Mouse (Mus musculus) yolk sac, embryonic 10.5 days (tissue): Measurements from ENCODE around the gene Hpse.

Experiments used
- DNase-seq: peaks from one replicate; pipeline ENCODE4 v3.0.0-alpha.2; 2017; ENCODE audit warnings: low spot score

Gene Hpse

GRCm38 (mm10) chr5:100697398-100697797 is 22.1 kb downstream of the Hpse start:
- no peak for DNase-seq

DNA sequence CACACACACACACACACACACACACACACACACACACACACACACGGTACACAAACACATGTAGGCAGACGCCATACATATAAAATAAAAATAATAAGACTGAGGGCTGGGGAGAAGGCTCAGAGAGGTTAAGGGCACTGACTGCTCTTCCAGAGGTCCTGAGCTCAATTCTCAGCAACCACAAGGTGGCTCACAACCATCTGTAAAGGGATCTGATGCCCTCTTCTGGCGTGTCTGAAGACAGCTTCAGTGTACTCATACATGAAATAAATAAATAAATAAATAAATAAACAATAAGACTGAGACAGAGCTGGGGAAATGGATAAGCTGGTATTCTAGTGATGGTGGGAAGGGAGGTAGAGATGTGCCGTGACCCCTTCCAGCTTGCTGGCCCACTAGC is 33.9 kb downstream of the Hpse start:
- no peak for DNase-seq

DNA sequence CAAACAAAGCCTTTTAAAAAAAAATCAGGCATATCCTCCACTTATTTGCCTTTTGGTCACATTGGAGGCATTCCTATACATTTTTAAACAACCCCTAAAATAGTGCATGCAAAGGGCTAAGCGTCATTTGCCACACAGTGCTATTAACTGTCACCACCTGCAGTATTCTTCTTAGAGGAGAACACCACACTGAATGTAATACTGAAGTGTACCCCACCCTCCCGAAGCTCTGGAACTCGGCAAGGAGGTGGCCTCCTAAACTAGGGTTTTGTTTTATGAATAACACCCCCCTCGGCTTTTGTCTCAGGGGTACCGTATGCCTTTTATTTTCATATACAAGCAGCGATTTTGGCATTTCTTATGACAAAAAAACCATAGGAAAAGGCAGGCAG is 39.0 kb downstream of the Hpse start:
- no peak for DNase-seq

DNA sequence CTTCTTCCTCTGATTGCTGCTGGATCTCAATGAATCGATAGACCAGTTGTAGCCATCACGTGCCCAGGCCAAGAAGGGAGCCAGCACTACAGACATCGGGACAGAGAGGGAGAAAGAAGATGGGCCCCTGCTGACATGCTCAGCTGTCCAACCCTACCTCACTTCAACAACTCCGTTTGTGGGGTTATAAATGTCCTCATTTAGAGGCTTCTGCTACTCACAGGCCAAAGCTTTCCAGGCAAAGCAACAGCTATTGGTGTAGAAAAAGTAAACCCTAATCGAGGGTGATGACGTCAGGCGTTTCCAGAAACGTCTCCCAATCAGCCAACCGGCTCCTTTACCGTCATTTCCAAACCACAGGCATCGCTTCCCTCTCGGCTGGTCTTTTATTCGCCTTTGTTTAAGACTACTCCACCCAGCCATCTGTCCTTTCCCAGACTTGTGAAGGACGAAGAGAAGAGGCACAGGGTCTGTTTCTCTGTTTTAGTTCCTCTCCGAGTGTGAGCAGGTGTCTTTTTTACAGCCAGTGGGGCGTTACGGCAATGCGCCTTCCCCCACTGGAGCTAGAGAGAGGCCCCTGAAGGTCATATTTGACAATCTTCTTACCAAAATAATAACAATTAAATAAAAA is 39.5 kb downstream of the Hpse start:
- DNase-seq = no peak

- DNase-seq = peak; percentile 80
These were observed 44.7 kb downstream of the Hpse start, which contains the start of gene Coq2 for GRCm38 (mm10) chr5:100674711-100675376. TSS of gene Coq2 (minus strand) at chr5:100675140.

GRCm38 (mm10) chr5:100673745-100674486 is 45.6 kb downstream of the Hpse start:
- peak; percentile 89 for DNase-seq

GRCm38 (mm10) chr5:100672403-100672802 is 47.1 kb downstream of the Hpse start:
- DNase-seq = no peak

- no peak for DNase-seq
These were observed 47.6 kb downstream of the Hpse start for GRCm38 (mm10) chr5:100671897-100672296.

- DNase-seq = no peak
These were observed 48.1 kb downstream of the Hpse start for GRCm38 (mm10) chr5:100671398-100671797.

- DNase-seq = no peak
These were observed 52.6 kb downstream of the Hpse start for GRCm38 (mm10) chr5:100666965-100667364.

DNA sequence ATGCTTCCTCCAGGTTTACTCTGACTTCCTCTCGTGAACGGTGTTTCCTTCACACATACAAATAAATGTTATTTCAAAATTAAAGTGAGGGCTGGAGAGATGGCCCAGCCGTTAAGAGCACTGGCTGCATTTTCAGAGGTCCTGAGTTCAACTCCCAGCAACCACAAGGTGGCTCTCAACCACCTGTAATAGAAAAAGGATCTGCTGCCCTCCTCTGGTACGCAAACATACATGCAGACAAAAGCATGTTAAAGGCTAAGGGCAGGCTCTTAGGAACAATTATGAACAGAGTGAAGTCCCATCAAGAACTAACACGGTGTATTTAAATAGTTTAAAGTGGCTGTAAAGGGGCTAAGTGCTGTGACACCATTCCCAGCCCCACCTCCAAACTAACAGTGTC is 55.7 kb downstream of the Hpse start:
- DNase-seq = peak; percentile 16

- no peak for DNase-seq
These were observed 56.5 kb downstream of the Hpse start for GRCm38 (mm10) chr5:100663011-100663410.

DNA sequence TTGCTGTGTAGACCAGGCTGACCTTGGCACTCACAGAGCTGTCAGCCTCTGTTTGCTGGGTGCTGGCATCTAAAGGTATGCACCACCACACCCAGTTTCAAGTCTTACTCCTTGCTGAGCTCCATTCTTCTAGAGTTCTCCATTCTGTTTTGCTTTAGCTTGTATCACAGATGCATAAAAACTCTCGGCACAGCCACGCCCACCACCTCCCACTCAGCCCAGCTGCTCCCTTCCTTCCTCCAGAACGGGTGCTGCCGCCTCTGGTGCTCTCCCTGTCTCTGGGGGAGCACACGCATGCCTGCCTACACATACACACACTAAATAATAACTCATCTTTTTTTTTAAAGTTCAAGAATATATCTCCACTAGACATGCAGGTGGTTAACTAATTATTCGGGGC is 61.1 kb downstream of the Hpse start:
- DNase-seq = no peak

DNA sequence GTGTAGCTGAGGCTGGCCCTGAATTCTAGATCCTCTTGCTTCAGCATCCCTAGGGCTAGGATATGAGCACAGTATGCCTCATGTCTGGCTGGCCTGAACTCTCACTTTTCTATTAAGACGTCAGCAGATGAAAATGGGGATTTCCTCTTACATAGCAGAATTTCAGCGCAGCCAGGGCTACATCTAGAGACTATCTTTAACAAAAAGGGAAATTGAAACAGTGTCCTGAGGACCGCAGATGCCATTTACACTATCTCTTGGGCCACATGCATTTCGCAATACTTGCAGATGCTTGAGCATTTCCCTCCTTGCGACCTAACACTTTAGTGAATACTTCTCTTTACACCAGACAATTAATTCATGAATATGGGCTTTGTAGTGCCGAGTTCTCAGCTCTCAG is 63.2 kb downstream of the Hpse start:
- no peak for DNase-seq

- no peak for DNase-seq
These were observed 67.2 kb downstream of the Hpse start for GRCm38 (mm10) chr5:100652327-100652726.

GRCm38 (mm10) chr5:100651486-100651885 is 68.0 kb downstream of the Hpse start:
- DNase-seq = no peak

GRCm38 (mm10) chr5:100650969-100651368 is 68.5 kb downstream of the Hpse start:
- no peak for DNase-seq

DNA sequence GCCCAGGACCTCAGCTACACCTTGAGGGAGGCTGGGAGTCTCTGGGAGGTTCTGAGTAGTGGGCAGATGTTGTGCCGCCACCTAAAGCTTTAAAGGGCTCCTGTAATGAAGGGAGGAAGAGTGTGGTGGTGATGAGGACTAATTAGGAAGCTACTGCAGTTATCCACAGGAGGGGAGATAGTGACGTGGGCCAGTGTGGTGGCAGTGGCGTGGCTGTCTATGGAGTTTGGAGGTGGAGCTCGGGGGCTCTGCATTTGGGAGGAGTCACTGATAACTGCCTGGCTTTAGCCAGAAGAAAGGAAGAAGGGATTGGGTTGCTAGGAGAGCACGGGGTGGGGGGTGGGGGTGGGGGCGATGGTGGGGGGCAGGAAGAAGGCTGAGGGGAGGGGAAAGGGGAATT is 71.0 kb downstream of the Hpse start:
- DNase-seq = no peak

- no peak for DNase-seq
These were observed 71.5 kb downstream of the Hpse start for GRCm38 (mm10) chr5:100648046-100648445.

DNA sequence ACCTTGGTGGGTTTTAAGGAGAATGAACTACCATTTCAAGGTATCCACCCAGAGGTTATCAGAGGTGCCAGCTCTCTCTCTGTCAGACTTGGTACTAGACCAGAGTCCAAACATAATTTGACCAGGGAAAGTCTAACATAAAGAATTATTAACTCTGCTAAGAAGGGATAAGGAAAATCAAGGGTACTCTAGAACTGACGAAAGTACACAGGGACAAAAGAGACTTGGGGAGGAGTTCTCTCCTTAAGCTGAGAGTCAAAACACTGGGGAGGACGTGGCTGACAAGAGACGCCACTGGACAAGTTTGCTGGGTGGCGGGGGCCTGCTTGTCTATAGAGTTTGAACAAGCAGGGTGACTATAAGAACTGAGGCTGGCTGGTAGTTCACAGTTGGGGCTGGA is 73.0 kb downstream of the Hpse start:
- no peak for DNase-seq

GRCm38 (mm10) chr5:100643991-100644535 is 75.5 kb downstream of the Hpse start:
- no peak for DNase-seq

GRCm38 (mm10) chr5:100643253-100643990 is 76.1 kb downstream of the Hpse start:
- no peak for DNase-seq
